Mouse (Mus musculus): ENCODE results near the gene Oxnad1. TPM values are rescaled to one million over a fixed set of nuclear protein-coding genes. Genes with fewer than 3 reads are reported as not detected.
"Not testable (repeated sequence)": the region's sequence is repeated elsewhere in the genome, so short reads cannot be mapped to it uniquely, and the experiment has no call there.

Gene Oxnad1
- total RNA-seq, 1 experiment from 2014 or later = 9.2 TPM

DNA sequence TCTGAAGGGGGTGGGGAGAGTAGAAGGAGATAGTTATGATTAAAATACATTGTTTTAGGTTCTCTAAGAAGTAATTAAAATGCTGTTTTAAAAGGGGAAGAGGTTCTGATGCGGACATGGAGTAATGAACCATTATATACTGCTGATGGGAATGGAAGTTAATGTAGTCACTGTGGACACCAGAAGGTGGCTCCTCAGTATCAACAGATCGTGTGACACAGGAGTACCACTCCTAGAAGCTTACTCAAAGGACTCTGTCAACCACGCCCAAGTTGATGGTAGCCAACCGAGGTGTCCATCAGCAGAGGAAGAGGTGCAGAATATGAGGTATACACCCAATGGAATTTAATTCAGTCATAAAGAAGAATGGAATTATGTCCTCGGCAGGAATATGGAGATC lies 43.2 kb downstream of the Oxnad1 start:
- no peak for ATAC-seq (replicated peaks; ENCODE audit: insufficient number of reproducible peaks, low FRiP score, low TSS enrichment, poor library complexity, severe bottlenecking)

DNA sequence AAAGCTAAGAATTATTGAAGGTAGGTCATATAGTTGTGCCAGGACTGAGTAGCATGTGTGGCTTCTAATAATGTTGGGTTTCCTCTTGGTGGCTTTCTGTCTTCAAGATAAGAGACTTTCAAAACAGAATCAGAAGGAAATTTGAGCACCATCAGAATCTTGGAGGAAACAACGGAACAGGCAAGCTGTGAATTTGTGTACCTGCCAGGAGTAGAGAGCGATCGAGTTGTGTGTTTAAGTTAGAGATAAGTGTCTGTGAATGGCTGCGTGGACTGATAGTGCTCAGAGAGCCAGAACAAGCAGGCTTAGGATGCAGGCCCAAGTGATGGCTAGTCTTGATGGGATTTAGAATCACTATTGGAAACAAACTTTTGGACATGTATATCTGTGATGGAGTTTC lies 46.7 kb downstream of the Oxnad1 start:
- no peak for ATAC-seq (replicated peaks; ENCODE audit: insufficient number of reproducible peaks, low FRiP score, low TSS enrichment, poor library complexity, severe bottlenecking)

DNA sequence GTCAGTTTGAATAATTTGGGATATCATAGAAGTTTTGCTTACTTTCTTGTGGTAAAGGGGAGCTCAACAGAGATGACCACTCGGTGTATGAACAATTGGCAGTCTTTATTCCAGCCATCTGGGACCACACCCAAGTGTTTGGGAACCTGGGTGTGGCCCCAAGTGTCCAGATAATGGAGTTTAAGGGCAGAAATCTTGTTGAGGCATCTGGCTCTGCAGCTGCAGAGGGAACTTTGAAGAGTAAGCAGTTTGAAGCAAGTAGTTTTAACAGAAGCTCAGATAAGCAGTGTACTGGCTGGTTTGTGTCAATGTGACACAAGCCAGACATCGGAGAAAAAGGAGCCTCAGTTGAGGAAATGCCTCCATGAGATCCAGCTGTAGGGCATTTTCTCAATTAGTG lies 49.1 kb downstream of the Oxnad1 start:
- ATAC-seq (replicated peaks; ENCODE audit: insufficient number of reproducible peaks, low FRiP score, low TSS enrichment, poor library complexity, severe bottlenecking) = no peak

DNA sequence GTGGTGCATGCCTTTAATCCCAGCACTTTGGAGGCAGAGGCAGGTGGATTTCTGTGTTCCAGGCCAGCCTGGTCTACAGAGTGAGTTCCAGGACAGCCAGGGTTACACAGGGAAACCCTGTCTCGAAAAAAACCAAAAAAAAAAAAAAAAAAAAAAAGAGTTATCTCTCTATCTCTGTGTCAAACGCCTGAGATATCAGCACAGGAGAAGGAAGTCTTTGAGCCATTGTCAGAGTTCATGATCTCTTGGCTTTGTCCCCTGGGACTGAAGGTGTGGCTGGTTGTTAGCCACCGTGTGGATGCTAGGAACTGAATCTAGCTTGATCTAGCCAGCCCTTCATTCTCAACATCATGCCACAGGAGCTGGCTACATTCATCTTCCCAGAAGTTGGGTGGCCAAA lies 51.3 kb downstream of the Oxnad1 start:
- ATAC-seq (replicated peaks; ENCODE audit: insufficient number of reproducible peaks, low FRiP score, low TSS enrichment, poor library complexity, severe bottlenecking) = not testable (repeated sequence)

DNA sequence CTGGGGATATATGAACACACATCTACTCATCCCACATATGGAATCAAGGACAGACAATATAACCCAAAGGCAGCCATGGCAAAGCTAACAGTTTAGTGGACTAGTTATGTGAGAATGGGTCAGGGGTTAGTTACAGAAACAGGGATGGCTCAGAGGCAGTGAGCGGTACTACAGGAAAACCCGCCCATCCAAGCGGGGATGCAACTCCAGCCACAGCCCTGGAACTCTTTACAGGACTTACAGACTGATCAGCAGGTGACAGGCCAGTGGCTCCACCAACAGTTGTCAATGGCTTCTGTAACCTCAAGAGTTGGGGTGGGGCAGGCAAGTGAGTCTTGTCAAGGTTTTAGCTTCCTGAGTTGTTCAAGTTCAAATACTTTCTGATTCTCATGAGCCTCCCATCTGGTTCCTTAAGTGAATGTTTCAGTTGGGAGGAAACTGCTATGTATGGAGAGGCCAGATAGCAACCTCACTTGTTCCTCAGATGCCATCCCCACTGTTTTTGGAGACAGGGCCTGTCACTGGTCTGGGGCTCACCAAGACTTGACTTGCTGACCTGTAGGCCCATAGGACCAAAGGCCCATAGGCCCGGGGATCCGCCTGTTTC lies 55.3 kb downstream of the Oxnad1 start:
- no peak for ATAC-seq (replicated peaks; ENCODE audit: insufficient number of reproducible peaks, low FRiP score, low TSS enrichment, poor library complexity, severe bottlenecking)

DNA sequence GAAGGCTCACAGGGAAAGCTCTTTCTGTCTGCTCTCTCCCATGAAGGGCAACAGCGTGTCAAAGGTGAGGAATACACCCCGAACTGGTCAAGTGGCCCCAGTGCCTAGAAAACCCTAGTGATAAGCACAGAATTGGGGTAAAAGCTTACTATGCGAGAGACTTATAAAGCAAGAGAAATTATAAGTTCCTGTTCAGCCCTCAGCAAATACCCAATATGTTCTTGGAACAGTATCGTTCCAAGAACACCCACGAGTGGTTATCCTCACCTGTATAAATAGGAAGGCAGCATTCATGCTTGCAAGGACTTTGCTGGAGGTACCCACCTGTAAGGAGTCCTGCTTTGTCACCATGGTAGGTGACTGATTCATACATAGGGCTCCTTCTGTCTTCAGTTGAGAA lies 56.5 kb downstream of the Oxnad1 start, which contains the start of gene Msmb:
Msmb (plus strand) TSS at position 301 of the 400 bp plus-strand sequence.
- ATAC-seq (replicated peaks; ENCODE audit: insufficient number of reproducible peaks, low FRiP score, low TSS enrichment, poor library complexity, severe bottlenecking) = no peak

DNA sequence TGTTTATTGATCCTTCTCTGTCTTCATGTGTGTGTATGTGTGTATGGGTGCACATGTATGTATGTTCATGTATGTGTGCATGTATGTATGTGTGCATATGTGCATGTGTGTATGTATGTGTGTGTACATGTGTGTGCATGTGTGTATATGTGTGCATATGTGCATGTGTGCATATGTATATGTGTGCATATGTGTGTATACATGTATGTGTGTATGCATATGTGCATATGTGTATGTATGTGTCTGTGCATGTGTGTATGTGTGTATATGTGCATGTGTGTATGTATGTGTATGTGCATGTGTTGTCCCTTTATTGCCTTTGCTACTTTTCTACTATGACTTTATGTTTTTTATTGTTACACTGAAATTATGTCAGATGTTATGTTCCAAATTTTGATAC lies 59.6 kb downstream of the Oxnad1 start:
- ATAC-seq (replicated peaks; ENCODE audit: insufficient number of reproducible peaks, low FRiP score, low TSS enrichment, poor library complexity, severe bottlenecking) = no peak

DNA sequence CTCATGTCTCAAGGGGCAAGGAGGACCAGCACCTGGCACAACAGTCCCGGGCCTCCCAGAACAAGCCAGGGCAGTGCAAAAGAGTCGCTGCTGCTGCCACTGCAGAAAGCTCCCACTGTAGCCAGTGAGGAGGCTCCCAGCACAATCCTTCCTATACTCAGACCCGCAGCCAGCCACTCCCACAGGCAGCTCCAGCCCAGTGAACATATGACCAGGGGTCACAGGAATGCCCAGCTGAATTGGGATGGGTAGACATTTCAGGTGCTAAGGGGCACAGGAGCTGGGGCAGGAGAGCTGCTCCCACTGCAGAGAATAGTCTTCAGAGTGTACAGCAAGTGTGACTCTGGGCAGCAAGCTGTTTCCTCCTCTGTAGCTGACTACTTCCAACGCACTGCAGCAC lies 60.2 kb downstream of the Oxnad1 start:
- no peak for ATAC-seq (replicated peaks; ENCODE audit: insufficient number of reproducible peaks, low FRiP score, low TSS enrichment, poor library complexity, severe bottlenecking)

DNA sequence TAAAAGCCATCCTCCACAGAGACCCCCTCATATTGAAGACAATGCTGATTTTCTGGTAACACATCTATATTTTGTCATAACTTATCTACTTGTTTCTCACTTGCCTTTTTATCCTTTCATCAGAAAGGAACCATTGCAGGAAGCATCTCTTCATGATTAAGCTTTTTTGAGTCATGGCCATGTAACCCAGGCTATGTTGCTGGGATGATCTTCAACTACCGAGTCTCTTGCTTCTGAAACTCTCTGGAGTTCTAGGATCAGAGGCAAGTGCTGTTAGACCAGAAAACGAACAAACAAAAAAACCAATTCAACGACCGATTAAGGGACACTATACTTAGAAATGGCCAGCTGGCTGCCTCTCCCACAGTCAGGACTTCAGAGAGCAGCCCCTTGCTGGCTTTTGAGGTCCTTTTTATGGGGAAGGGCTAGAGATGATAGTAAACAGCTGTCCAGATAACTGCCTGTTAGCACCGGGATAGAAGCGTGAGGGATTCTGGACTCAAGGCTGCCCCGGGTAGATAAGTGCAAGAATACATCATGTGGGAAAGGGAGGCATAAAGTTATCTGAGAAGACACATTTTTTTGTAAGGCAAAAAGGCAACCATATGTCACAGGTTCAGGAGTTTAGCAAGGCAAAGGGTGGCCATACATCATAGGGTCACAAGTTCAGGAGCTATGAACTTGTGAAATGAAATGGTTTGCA lies 60.8 kb downstream of the Oxnad1 start:
- ATAC-seq (replicated peaks; ENCODE audit: insufficient number of reproducible peaks, low FRiP score, low TSS enrichment, poor library complexity, severe bottlenecking) = no peak

DNA sequence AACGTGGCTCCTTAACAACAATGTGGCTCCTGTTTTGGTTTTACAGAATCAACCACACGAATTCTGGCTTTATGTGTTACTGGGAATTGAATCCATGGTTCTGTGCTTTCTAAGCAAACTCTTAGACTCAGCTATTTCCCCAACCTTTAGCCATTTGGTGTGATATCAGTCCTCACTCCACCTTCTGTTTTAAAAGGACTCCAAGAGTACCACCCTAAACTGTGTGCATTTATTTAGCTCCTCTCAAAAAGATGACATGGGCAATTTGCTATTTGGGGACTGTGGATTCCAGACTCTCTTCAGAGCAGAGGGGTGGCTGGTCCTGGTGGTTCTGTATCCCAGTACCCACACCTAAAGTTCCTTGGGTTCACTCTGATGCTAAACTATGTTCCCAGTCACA lies 61.4 kb downstream of the Oxnad1 start:
- no peak for ATAC-seq (replicated peaks; ENCODE audit: insufficient number of reproducible peaks, low FRiP score, low TSS enrichment, poor library complexity, severe bottlenecking)

DNA sequence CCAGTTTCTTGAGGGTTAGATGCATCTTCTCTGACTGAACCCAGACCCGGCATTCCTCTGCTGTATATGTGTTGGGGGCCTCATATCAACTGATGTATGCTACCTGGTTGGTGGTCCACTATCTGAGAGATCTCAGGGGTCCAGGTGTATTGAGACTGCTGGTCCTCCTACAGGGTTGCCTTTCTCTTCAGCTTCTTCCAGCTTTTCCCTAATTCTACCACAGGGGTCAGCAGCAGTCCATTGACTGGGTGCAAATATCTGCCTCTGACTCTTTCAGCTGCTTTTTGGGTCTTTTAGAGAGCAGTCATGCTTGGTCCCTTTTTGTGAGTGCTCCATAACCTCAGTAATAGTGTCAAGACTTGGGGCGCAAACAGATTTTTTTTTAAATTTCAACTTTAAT lies 65.7 kb downstream of the Oxnad1 start:
- no peak for ATAC-seq (replicated peaks; ENCODE audit: insufficient number of reproducible peaks, low FRiP score, low TSS enrichment, poor library complexity, severe bottlenecking)

DNA sequence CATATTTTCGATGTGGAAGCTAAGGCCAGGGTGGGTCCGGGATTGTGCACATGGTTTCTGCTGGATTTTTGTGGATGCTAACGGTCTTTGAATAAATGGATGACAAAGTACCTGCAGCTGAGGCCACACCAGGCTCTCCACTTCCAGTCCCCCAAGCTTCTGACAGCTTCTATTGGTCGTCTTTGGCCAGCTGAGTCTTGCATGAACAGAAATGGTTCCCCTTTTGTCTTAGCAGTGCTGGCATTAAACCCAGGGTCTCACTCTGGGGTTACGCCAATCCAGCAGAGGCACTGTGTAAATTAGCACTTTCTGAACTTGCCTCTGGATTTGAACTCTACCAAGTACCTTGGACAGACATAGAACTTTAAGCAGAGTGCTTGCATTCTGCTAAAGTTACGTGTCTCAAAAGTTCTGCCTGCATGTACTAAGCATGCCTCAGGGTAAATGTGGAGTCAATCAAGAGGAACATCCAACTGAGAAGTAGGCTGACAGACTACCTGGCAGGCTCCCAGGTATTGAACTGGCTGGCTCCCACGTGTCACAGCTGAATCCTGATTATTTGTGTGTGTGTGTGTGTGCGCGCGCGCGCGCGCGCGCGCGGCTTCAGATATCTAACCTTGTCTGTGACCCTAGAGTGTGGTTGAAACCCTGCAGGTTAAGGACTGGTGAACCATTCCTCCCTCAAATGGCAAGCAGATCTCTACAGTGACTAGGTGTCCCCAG lies 67.2 kb downstream of the Oxnad1 start:
- ATAC-seq (replicated peaks; ENCODE audit: insufficient number of reproducible peaks, low FRiP score, low TSS enrichment, poor library complexity, severe bottlenecking) = no peak

Other genes with a start within 250 kb of the Oxnad1 start
- gene Galnt15, start 56.4 kb upstream of the Oxnad1 start, total RNA-seq (2017) = not detected in 3 replicates
- gene Dph3, start 355 bp downstream of the Oxnad1 start, total RNA-seq (2017) = 72.4 to 102 TPM (median 78.3 TPM) in 3 replicates
- not detected in 3 replicates for gene Msmb, start 56.6 kb downstream of the Oxnad1 start, total RNA-seq (2017)
- gene Ncoa4, start 74.5 kb downstream of the Oxnad1 start, total RNA-seq (2017) = 60.5 to 111 TPM (median 83.4 TPM) in 3 replicates
- 48.4 to 102 TPM (median 64.0 TPM) in 3 replicates for gene Timm23, start 116.5 kb downstream of the Oxnad1 start, total RNA-seq (2017)
- 89.5 to 191 TPM (median 132 TPM) in 3 replicates for gene Parg, start 116.6 kb downstream of the Oxnad1 start, total RNA-seq (2017)
- not detected in 3 replicates for gene Ogdhl, start 236.6 kb downstream of the Oxnad1 start, total RNA-seq (2017)